Mouse (Mus musculus): ENCODE data around the gene 4933403O08Rik. TPM values are rescaled to one million over a fixed set of nuclear protein-coding genes. Genes with fewer than 3 reads are reported as not detected.

4933403O08Rik gene
- polyA plus RNA-seq (2015; fragmentation: Nextera tagmentation; extraction: Ambion mirVana), result not detected in 2 replicates

DNA sequence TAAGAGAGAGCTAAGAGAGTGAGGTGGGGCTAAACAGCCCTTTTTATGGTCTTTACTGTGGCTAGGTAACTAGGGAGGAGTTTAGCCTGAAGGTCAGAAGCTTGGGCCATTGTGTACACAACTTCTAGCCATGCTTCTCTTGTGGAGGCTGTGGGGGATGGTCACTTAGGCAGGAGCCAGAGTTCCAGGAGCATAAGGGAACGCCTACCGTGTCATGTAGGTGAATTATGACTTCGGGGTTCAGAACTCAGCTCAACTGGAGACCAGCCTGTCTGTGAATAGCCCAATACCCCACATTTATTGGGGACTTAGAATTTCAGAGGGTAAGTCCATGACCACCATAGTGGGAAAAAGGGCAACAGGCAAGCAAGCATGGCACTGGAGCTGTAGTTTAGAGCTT is at the start of gene 4933403O08Rik:
Gene 4933403O08Rik (plus strand): TSS at position 301 of the 400 bp plus-strand sequence.

Other genes starting within 250 kb of the 4933403O08Rik start
- 0.16 and 0.34 TPM in 2 replicates for gene Tex16, start 228.0 kb upstream of the 4933403O08Rik start, polyA plus RNA-seq (2015; fragmentation: Nextera tagmentation; extraction: Ambion mirVana)
- 25.5 and 26.0 TPM in 2 replicates for gene Apool, start 72.3 kb downstream of the 4933403O08Rik start, polyA plus RNA-seq (2015; fragmentation: Nextera tagmentation; extraction: Ambion mirVana)
- not detected in 2 replicates for gene Satl1, start 167.7 kb downstream of the 4933403O08Rik start, polyA plus RNA-seq (2015; fragmentation: Nextera tagmentation; extraction: Ambion mirVana)